Mouse (Mus musculus): ENCODE results near the gene Ccdc63.

- no peak for TF ChIP-seq TAL1 (IDR thresholded peaks at IDR 0.05; ENCODE audit: low read length)
- TF ChIP-seq GATA1 (IDR thresholded peaks at IDR 0.05; ENCODE audit: low read length) = no peak
These were observed 69.4 kb downstream of the Ccdc63 start for GRCm38 (mm10) chr5:122070963-122071800.
